Mouse (Mus musculus) heart, postnatal 0 days (tissue): ENCODE results near the gene Olfr692. TPM values are rescaled to one million over a fixed set of nuclear protein-coding genes. Genes with fewer than 3 reads are reported as not detected.

Experiments
- ATAC-seq: fragments of 200-750 bp; cut with Nextera tagmentation; 2 replicates; pipeline ENCODE4 v1.8.0; 2017; ENCODE audit warnings: low read depth, moderate number of reproducible peaks, moderate library complexity; ENCODE audit not compliant: insufficient read depth
- DNase-seq: peaks from one replicate; pipeline ENCODE4 v3.0.0-alpha.2; 2016; ENCODE audit warnings: low spot score
- H3K27ac ChIP-seq: fragments of 300-500 bp; sonication (generic); 2 replicates; pipeline ENCODE4 v1.5.1; 2014; ENCODE audit warnings: low read depth, mild to moderate bottlenecking
- H3K27me3 ChIP-seq: fragments of 300-500 bp; sonication (generic); 2 replicates; pipeline ENCODE4 v1.6.1; 2014; ENCODE audit warnings: low read length, mixed read lengths; ENCODE audit not compliant: control insufficient read depth, insufficient read depth
- H3K36me3 ChIP-seq: fragments of 300-500 bp; sonication (generic); replicated peaks from 2 replicates; pipeline ENCODE4 v1.6.1; 2014; ENCODE audit warnings: low read length, mixed read lengths; ENCODE audit not compliant: control insufficient read depth, insufficient read depth
- H3K4me1 ChIP-seq: fragments of 300-500 bp; sonication (generic); 2 replicates; pipeline ENCODE4 v1.6.1; 2014; ENCODE audit warnings: antibody characterized with exemption; ENCODE audit not compliant: control insufficient read depth, insufficient read depth
- H3K4me2 ChIP-seq: fragments of 300-500 bp; sonication (generic); 2 replicates; pipeline ENCODE4 v1.6.1; 2014; ENCODE audit warnings: low read depth, mild to moderate bottlenecking, low read length, moderate library complexity
- H3K4me3 ChIP-seq: fragments of 300-500 bp; sonication (generic); 2 replicates; pipeline ENCODE4 v1.5.1; 2014; ENCODE audit warnings: low read depth, low read length
- H3K9ac ChIP-seq: fragments of 300-500 bp; sonication (generic); replicated peaks from 2 replicates; pipeline ENCODE4 v1.6.1; 2014; ENCODE audit warnings: low read depth, low read length, mixed read lengths
- H3K9me3 ChIP-seq: fragments of 300-500 bp; sonication (generic); replicated peaks from 2 replicates; pipeline ENCODE4 v1.6.1; 2016; ENCODE audit warnings: low read length; ENCODE audit not compliant: control insufficient read depth
- CTCF ChIP-seq: IDR thresholded peaks from 2 replicates; pipeline ENCODE4 v1.5.1; 2016; ENCODE audit warnings: antibody characterized with exemption, control low read depth, low read depth
- EP300 ChIP-seq: IDR thresholded peaks from 2 replicates; pipeline ENCODE4 v1.6.1; 2016; ENCODE audit warnings: antibody characterized with exemption, low read depth
- WGBS: fragments of 180-500 bp; shearing (Covaris S2); extraction: QIAGEN DNeasy Blood & Tissue Kit; methylation state at CpG from one replicate; pipeline ENCODE4 v1.1.7; 2014; 5-methylcytosine and 5-hydroxymethylcytosine counted together
- polyA plus RNA-seq: library from polyadenylated mRNA; unstranded; fragments of >200 nt; fragmentation: Nextera tagmentation; extraction: Ambion mirVana; gene quantifications from 2 replicates; pipeline ENCODE4 v1.2.1, GENCODE M21; 2015
- total RNA-seq: library from RNA; depleted of rRNA; stranded (reverse); fragments of >200 nt; gene quantifications from 2 replicates; pipeline ENCODE4 v1.2.3, GENCODE M21; 2014; ENCODE audit warnings: low replicate concordance

Gene Olfr692
- total and polyA plus RNA-seq, 2 experiments from 2014 or later: not detected

DNA sequence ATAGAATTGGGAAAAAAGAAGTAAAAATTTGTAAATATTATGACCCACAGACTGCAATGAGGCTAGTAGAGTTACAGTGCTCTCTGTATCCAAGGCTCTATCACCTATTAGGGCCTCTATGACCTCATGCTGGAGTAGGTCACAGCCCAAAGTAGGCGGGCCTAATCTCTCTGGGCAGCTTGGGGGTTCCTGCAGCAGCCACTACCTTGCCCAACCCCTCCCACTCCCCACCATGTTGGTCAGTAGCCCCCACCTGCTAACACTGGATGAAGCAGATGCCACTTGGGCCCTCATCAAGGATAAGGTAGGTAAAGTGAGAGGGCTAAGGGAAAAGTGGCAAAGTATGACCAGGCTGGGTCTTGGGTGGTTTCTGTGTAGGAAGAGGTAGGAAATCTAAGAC, 6.8 kb downstream of the Olfr692 start, which contains the start of gene Gm5901:
Gene Gm5901 (plus strand): TSS at position 173 of the 400 bp plus-strand sequence.
- Histone ChIP-seq H3K27ac (peak within 1 kb of the TSS; percentile 53; the same call in 1 of the 2 replicates), H3K4me2 (no peak within 1 kb of the TSS), H3K4me1 (0 out of 2 replicates have a peak, but pooled peaks cover 14% of the 10 kb centered on the region), H3K4me3 (no peak within 1 kb of the TSS), H3K27me3 (no peaks in the 10 kb centered on the region), H3K36me3 (peaks cover 39% of the 10 kb centered on the region), H3K9me3 (no peaks in the 10 kb centered on the region), H3K9ac (no peak within 1 kb of the TSS)
- DNase-seq (no peak), ATAC-seq (no peak)
- TF ChIP-seq CTCF (no peak), EP300 (no peak)
- WGBS: 74% methylated on average over 1 of the region's 1 CpGs

DNA sequence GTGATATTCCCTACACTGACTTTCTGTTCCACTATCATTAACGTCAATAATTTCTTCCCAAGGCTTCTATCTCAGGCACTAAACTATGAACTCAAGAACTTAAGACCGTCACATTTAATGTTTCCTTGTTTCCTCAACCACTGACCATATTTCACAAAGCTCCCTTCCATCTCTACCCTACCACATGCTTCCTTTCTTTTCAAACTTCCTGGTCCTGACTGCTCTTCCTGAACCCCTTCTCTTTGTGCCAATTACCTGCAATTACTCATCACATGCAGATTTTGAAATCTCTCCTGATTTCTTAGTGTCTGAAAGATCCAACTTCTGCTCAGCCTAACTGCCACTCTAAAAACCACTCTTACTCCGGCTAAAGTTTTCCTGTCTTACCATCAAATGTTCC, 12.3 kb downstream of the Olfr692 start:
- Histone ChIP-seq H3K9ac (no peak overlapping the region), H3K4me2 (no peak overlapping the region), H3K36me3 (peaks cover 83% of the 10 kb centered on the region), H3K27me3 (no peaks in the 10 kb centered on the region), H3K4me3 (no peak overlapping the region), H3K27ac (no peak overlapping the region), H3K4me1 (no peaks in the 10 kb centered on the region), H3K9me3 (no peaks in the 10 kb centered on the region)
- 94% methylated on average over 3 of the region's 3 CpGs for WGBS
- ATAC-seq: no peak
- no peak for DNase-seq
- TF ChIP-seq EP300: no peak
- TF ChIP-seq CTCF: no peak

DNA sequence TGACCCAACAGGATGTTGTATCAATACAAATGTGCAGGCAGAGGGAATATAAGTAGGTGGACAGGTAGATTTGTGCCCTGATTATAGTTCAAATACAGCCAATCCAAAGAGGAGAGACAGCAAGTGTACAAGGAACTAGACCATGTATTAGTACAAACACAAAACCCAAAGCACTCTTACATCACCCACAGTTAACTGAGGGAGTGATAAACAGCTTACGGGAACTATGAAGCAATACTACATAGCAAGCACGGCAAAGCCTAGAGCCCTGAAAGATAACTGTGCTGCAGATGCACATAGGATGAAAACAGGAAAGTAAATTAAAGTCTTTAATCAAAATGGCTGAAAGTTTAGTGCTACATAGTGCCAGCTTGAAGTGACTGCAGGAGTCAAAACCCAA, 19.7 kb downstream of the Olfr692 start:
- no peak overlapping the region for H3K9ac ChIP-seq
- TF ChIP-seq CTCF (no peak), EP300 (no peak)
- no peaks in the 10 kb centered on the region for H3K9me3 ChIP-seq
- 86% methylated on average over 2 of the region's 2 CpGs for WGBS
- peaks cover 64% of the 10 kb centered on the region for H3K36me3 ChIP-seq
- H3K4me2 ChIP-seq: no peak overlapping the region
- ATAC-seq (no peak), DNase-seq (no peak)
- H3K4me3 ChIP-seq: no peak overlapping the region
- H3K4me1 ChIP-seq: no peaks in the 10 kb centered on the region
- no peaks in the 10 kb centered on the region for H3K27me3 ChIP-seq
- H3K27ac ChIP-seq: no peak overlapping the region

DNA sequence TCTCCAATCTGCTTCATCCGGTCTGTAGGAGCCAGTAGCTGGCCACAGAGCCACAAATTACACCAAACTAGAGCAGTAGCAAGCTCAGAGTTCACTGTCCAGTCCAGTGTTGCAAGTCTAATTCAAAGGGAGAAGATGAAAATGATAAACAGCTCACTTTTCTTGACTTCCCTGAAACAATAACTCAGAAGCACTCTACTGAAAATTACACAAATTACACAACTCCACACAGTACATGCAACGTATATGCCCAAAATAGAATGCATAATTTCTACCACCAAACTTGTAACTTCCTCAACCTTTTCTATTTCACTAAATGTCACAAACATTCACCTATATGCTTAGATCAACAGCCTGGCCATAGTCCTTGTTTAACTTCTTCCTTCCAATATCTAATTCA, 22.2 kb downstream of the Olfr692 start:
- WGBS: 84% methylated on average over 2 of the region's 2 CpGs
- DNase-seq (no peak), ATAC-seq (no peak)
- Histone ChIP-seq H3K4me2 (no peak overlapping the region), H3K4me1 (no peaks in the 10 kb centered on the region), H3K9me3 (no peaks in the 10 kb centered on the region), H3K9ac (no peak overlapping the region), H3K4me3 (no peak overlapping the region), H3K27me3 (no peaks in the 10 kb centered on the region), H3K27ac (no peak overlapping the region), H3K36me3 (peaks cover 42% of the 10 kb centered on the region)
- no peak for TF ChIP-seq EP300
- no peak for TF ChIP-seq CTCF

DNA sequence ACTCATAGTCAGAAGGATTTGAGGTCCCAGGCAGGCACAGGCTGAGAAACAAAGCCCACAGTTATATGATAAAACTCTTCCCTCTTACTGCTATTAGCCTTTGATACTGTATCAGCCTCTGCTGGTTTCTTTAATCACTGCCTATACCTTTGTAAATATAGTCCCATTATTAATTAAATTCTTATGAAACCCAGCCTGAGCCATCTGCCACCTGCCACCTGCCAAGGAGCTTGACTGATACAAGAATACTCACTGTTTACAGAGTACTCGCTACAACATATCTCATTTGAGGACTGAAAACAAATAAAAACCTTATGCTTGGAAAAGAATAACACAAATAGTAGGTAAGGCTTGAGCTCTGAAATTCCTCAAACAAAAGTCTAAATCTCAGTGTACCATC, 26.6 kb downstream of the Olfr692 start:
- TF ChIP-seq EP300: no peak
- no peak for TF ChIP-seq CTCF
- Histone ChIP-seq H3K36me3 (peaks cover 12% of the 10 kb centered on the region), H3K4me3 (no peak overlapping the region), H3K9me3 (no peaks in the 10 kb centered on the region), H3K9ac (no peak overlapping the region), H3K4me1 (0 out of 2 replicates have a peak, but pooled peaks cover 5% of the 10 kb centered on the region), H3K4me2 (no peak overlapping the region), H3K27me3 (no peaks in the 10 kb centered on the region), H3K27ac (no peak overlapping the region)
- no peak for DNase-seq
- WGBS: 89% methylated on average over 1 of the region's 1 CpGs
- no peak for ATAC-seq

DNA sequence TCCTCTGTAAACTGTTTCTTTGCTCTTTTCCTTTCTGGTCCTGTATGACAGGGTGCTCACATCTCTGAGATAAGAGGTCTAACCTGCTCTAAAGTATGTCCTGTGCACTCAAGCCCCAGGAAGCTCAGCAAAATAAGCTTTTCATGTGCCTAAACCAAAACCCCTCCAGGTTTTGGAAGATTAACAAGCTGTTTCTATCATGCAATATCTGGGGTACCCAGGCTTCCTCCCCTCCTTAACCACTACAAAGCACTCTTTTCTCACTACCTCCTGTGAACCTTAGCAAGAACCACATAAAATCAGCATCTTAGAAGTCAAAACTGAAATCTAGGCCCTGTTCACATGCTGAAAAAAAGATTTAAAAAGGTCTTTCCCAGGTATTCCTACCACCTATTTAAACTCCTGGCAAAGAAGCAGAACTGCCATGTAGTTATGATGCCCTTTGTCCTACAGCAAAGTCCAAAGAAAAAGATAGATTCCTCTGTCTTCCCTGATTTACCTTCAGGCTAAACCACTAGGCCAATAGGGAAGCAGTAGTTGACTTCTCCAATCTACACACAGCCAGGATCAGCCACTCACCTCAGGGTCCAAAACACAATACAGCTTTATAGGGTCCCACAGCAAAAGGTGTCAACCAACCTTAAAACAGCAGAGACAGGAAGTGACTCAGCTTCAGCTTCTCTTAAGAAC, 27.2 kb downstream of the Olfr692 start:
- Histone ChIP-seq H3K9ac (no peak overlapping the region), H3K4me2 (no peak overlapping the region), H3K36me3 (peaks cover 5% of the 10 kb centered on the region; the same call in 1 of the 2 replicates), H3K4me1 (0 out of 2 replicates have a peak, but pooled peaks cover 5% of the 10 kb centered on the region), H3K27me3 (no peaks in the 10 kb centered on the region), H3K27ac (no peak overlapping the region), H3K9me3 (no peaks in the 10 kb centered on the region), H3K4me3 (no peak overlapping the region)
- no peak for DNase-seq
- TF ChIP-seq EP300 (no peak), CTCF (no peak)
- ATAC-seq: no peak
